Mouse (Mus musculus) heart, postnatal 0 days (tissue): ENCODE data around the gene Rtp3.

ENCODE experiments used
- CTCF ChIP-seq: IDR thresholded peaks from 2 replicates; pipeline ENCODE4 v1.5.1; 2016; ENCODE audit warnings: antibody characterized with exemption, control low read depth, low read depth
- EP300 ChIP-seq: IDR thresholded peaks from 2 replicates; pipeline ENCODE4 v1.6.1; 2016; ENCODE audit warnings: antibody characterized with exemption, low read depth

DNA sequence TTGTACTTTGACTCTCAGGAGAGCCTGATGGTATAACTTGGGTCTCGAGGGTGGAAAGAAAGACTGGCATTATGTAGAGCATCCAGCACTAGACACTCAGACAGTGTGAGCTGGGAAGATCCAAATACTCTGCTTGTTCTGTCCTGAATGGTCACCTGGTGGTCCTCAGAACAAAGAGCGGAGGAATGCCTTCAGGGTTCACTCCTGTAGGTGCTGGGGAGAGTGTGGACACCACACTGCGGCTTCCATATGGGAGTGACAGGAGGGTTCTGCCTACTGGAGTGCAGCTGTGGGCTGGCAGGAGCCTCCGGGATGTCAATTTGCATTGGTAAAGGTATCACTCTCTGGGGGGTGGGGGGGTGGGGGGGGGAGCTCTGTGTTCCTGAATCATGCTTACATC lies 8.0 kb downstream of the Rtp3 start:
- TF ChIP-seq CTCF = no peak
- TF ChIP-seq EP300 = no peak
